Mouse (Mus musculus) liver, postnatal 0 days (tissue): Measurements from ENCODE around the gene Gca.

Source experiments
- CTCF ChIP-seq: sonication (generic); IDR thresholded peaks from 2 replicates; pipeline ENCODE4 v1.5.1; 2016; ENCODE audit warnings: antibody characterized with exemption, low read depth
- EP300 ChIP-seq: IDR thresholded peaks from 2 replicates; pipeline ENCODE4 v1.6.1; 2016; ENCODE audit warnings: antibody characterized with exemption, low read depth, mild to moderate bottlenecking

DNA sequence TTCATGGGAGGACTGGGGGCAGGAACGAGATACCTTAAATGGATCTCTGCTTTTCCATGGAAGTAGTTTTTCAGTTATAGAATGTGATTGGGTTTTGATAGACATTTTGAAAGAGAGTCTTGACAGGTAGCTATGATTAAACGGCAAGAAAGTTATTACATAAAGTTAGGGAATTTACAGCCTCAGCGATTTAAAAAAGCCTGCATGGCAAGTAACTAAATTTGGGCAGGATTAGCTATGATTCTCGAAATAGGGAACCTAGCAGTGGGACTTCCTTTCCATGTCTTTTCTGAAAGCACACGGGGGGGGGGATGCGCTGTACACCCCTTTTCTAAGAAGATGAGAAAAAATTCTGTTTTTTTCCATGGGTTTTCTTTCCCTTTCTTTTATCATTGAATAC lies 53.2 kb downstream of the Gca start:
- TF ChIP-seq CTCF (no peak), EP300 (no peak)
